Mouse (Mus musculus): Measurements from ENCODE around the gene Syt17. TPM values are rescaled to one million over a fixed set of nuclear protein-coding genes. Genes with fewer than 3 reads are reported as not detected.

Syt17 gene
- total RNA-seq, 2 experiments from 2014 or later: 0.88 to 0.89 TPM

- intact Hi-C loops (cut with DNase I; ENCODE audit: low total_unique reads): no loop called here
- DNase-seq: no peak
Observed at GRCm38 (mm10) chr7:118344701-118345100, 103.3 kb downstream of the Syt17 start.

Other genes with a start within 250 kb of the Syt17 start
- gene Smg1, start 204.6 kb downstream of the Syt17 start, total RNA-seq (2021): 10 to 100 TPM; 22.0 to 26.6 TPM
- gene Itpripl2, start 43.8 kb upstream of the Syt17 start, total RNA-seq (2021): 10 to 100 TPM; 17.3 to 18.7 TPM
- gene Coq7, start 85.1 kb upstream of the Syt17 start, total RNA-seq (2021): 10 to 100 TPM; 68.9 to 75.6 TPM
- 1 to 10 TPM; 7.8 to 8.7 TPM for gene Tmc7, start 136.5 kb upstream of the Syt17 start, total RNA-seq (2021)
- gene Tmc5, start 149.1 kb upstream of the Syt17 start, total RNA-seq (2021): under 1 TPM; 0.13 to 0.53 TPM